Comparison of ENCODE assay signal across 16 mouse cellular contexts in genomic region chr15:62374641-62375040, GRCm38 (mm10).
"Had no signal": no experiment of that assay in that cellular context is flagged by ENCODE, and none has a peak within 500 bp of the region (broad histone marks: within the 10 kb centered on the region; RNA-seq: fewer than 3 reads in every experiment).

No protein-coding gene starts in this region.

- H3K4me2 ChIP-seq: neural tube, embryonic 13.5 days; neural tube, embryonic 15.5 days; stomach, embryonic 15.5 days had no signal

- H3K9ac ChIP-seq: neural tube, embryonic 13.5 days; neural tube, embryonic 15.5 days; stomach, embryonic 15.5 days had no signal

- H3K4me3 ChIP-seq: neural tube, embryonic 13.5 days; neural tube, embryonic 15.5 days; stomach, embryonic 15.5 days had no signal

- H3K4me1 ChIP-seq: neural tube, embryonic 13.5 days; neural tube, embryonic 15.5 days; stomach, embryonic 15.5 days had no signal

- H3K27me3 ChIP-seq: neural tube, embryonic 13.5 days; neural tube, embryonic 15.5 days; stomach, embryonic 15.5 days had no signal

- H3K9me3 ChIP-seq: neural tube, embryonic 13.5 days; neural tube, embryonic 15.5 days; stomach, embryonic 15.5 days had no signal

- H3K36me3 ChIP-seq: neural tube, embryonic 13.5 days; neural tube, embryonic 15.5 days; stomach, embryonic 15.5 days had no signal

- DNase-seq: retina, postnatal 1 day; right cerebral cortex, adult 18-20 months; right cerebral cortex, postnatal 14 days; right cerebral cortex, postnatal 25 days; right cerebral cortex, postnatal 4 days; spleen, adult 18-20 months; thymus, adult 18-20 months; thymus, adult 2 months; thymus, postnatal 14 days; thymus, postnatal 25 days; thymus, postnatal 36 days; thymus, postnatal 4 days had no signal

- H3K27ac ChIP-seq: neural tube, embryonic 13.5 days; neural tube, embryonic 15.5 days; stomach, embryonic 15.5 days; stomach, postnatal 0 days had no signal
